Mouse (Mus musculus) stomach, postnatal 0 days (tissue): ENCODE results near the gene Hoxa10. TPM values are rescaled to one million over a fixed set of nuclear protein-coding genes. Genes with fewer than 3 reads are reported as not detected.

Experiments
- ATAC-seq: fragments of 200-750 bp; cut with Nextera tagmentation; 2 replicates; pipeline ENCODE4 v1.8.0; 2017; ENCODE audit not compliant: low FRiP score, low TSS enrichment
- DNase-seq: peaks from one replicate; pipeline ENCODE4 v3.0.0-alpha.2; 2016; ENCODE audit warnings: low spot score
- H3K27ac ChIP-seq: fragments of 300-500 bp; sonication (generic); replicated peaks from 2 replicates; pipeline ENCODE4 v1.5.1; 2014; ENCODE audit warnings: mild to moderate bottlenecking, control low read depth
- H3K27me3 ChIP-seq: fragments of 300-500 bp; sonication (generic); 2 replicates; pipeline ENCODE4 v1.6.1; 2014; ENCODE audit warnings: low read length; ENCODE audit not compliant: control insufficient read depth, insufficient read depth
- H3K36me3 ChIP-seq: fragments of 300-500 bp; sonication (generic); 2 replicates; pipeline ENCODE4 v1.6.1; 2014; ENCODE audit warnings: low read length, mixed read lengths; ENCODE audit not compliant: control insufficient read depth, insufficient read depth
- H3K4me1 ChIP-seq: fragments of 300-500 bp; sonication (generic); replicated peaks from 2 replicates; pipeline ENCODE4 v1.6.1; 2014; ENCODE audit warnings: antibody characterized with exemption; ENCODE audit not compliant: control insufficient read depth, insufficient read depth
- H3K4me2 ChIP-seq: fragments of 300-500 bp; sonication (generic); replicated peaks from 2 replicates; pipeline ENCODE4 v1.6.1; 2014; ENCODE audit warnings: low read depth, mild to moderate bottlenecking, control low read depth, moderate library complexity
- H3K4me3 ChIP-seq: fragments of 300-500 bp; sonication (generic); 2 replicates; pipeline ENCODE4 v1.5.1; 2014; ENCODE audit warnings: low read depth, low read length, control low read depth
- H3K9ac ChIP-seq: fragments of 300-500 bp; sonication (generic); 2 replicates; pipeline ENCODE4 v1.6.1; 2014; ENCODE audit warnings: mild to moderate bottlenecking, low read length, control low read depth, mixed read lengths
- H3K9me3 ChIP-seq: fragments of 300-500 bp; sonication (generic); 2 replicates; pipeline ENCODE4 v1.6.1; 2016; ENCODE audit warnings: low read length; ENCODE audit not compliant: control insufficient read depth
- CTCF ChIP-seq: IDR thresholded peaks from 2 replicates; pipeline ENCODE4 v1.5.1; 2016; ENCODE audit warnings: antibody characterized with exemption, low read depth, mild to moderate bottlenecking, moderate library complexity
- EP300 ChIP-seq: optimal IDR thresholded peaks from 2 replicates; pipeline ENCODE3; 2016; ENCODE audit warnings: antibody characterized with exemption
- WGBS: fragments of 180-500 bp; shearing (Covaris S2); extraction: QIAGEN DNeasy Blood & Tissue Kit; methylation state at CpG from one replicate; pipeline ENCODE4 v1.1.7; 2014; 5-methylcytosine and 5-hydroxymethylcytosine counted together
- polyA plus RNA-seq: library from polyadenylated mRNA; unstranded; fragments of >200 nt; fragmentation: Nextera tagmentation; extraction: Ambion mirVana; gene quantifications from 2 replicates; pipeline ENCODE4 v1.2.1, GENCODE M21; 2015

Gene Hoxa10
- polyA plus RNA-seq, 1 experiment from 2014 or later = not detected

GRCm38 (mm10) chr6:52215070-52215469 lies 25.6 kb downstream of the Hoxa10 start:
- Histone ChIP-seq H3K27ac (no peak overlapping the region), H3K4me3 (peak overlapping the region; percentile 1; the same call in 1 of the 2 replicates), H3K9me3 (no peaks in the 10 kb centered on the region), H3K4me1 (no peaks in the 10 kb centered on the region), H3K27me3 (peaks cover 23% of the 10 kb centered on the region; the same call in 1 of the 2 replicates), H3K36me3 (no peaks in the 10 kb centered on the region), H3K9ac (no peak overlapping the region), H3K4me2 (peak overlapping the region; percentile 53; the same call in 1 of the 2 replicates)
- DNase-seq (no peak), ATAC-seq (no peak)
- TF ChIP-seq CTCF (no peak), EP300 (no peak)
- 32% methylated on average over 3 of the region's 3 CpGs for WGBS

- H3K9ac ChIP-seq = no peak overlapping the region
- ATAC-seq (no peak), DNase-seq (no peak)
- no peak overlapping the region for H3K27ac ChIP-seq
- no peaks in the 10 kb centered on the region for H3K4me1 ChIP-seq
- H3K9me3 ChIP-seq = no peaks in the 10 kb centered on the region
- H3K4me3 ChIP-seq = no peak overlapping the region
- WGBS = 20% methylated on average over 5 of the region's 5 CpGs
- no peak overlapping the region; the same call in 1 of the 2 replicates for H3K4me2 ChIP-seq
- H3K27me3 ChIP-seq = peaks cover 20% of the 10 kb centered on the region; the same call in 1 of the 2 replicates
- no peak for TF ChIP-seq EP300
- TF ChIP-seq CTCF = no peak
- H3K36me3 ChIP-seq = no peaks in the 10 kb centered on the region
These were observed 26.4 kb downstream of the Hoxa10 start for GRCm38 (mm10) chr6:52214271-52214670.

GRCm38 (mm10) chr6:52213119-52213986 lies 27.3 kb downstream of the Hoxa10 start, which contains the start of the genes Hoxa3 and Gm28308:
Hoxa3 (minus strand) TSS chr6:52213336.
Gm28308 (minus strand) TSS chr6:52213339.
- H3K4me2 ChIP-seq = peak within 1 kb of the TSS; percentile 47
- 8% methylated on average over 38 of the region's 38 CpGs for WGBS
- H3K9ac ChIP-seq = peak within 1 kb of the TSS; percentile 69
- ATAC-seq (peak; percentile 46), DNase-seq (no peak)
- H3K27ac ChIP-seq = peak within 1 kb of the TSS; percentile 89
- no peaks in the 10 kb centered on the region for H3K36me3 ChIP-seq
- H3K9me3 ChIP-seq = no peaks in the 10 kb centered on the region
- no peaks in the 10 kb centered on the region for H3K4me1 ChIP-seq
- H3K4me3 ChIP-seq = peak within 1 kb of the TSS; percentile 55
- TF ChIP-seq CTCF = no peak
- no peak for TF ChIP-seq EP300
- peaks cover 22% of the 10 kb centered on the region; the same call in 1 of the 2 replicates for H3K27me3 ChIP-seq

DNA sequence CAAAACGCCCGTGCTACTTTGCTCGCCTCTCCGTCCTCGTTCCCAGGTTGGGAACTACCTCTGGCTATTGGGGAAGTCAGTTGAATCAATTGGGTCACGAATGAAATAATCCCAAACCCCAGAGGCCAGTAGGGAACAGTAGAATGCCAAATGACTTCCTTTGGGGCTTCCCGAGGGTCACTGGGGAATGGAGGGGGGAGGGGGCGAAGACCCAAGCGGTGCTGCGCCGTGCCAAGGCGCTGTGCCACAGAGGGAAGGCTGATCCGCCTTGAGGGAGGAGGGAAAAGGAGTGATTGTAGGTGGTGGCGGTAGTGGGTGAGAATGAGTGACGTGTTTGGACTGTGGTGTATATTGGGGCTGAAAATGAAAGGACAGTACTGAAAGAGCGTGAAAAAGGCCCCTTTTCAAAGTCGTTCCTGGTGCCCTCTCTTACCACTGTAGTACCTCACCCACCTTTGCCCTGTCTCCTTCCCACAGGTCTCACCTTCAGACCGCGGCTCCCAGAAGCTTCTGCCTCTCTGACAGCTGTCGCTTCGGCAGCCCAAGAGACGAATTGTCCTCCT lies 28.0 kb downstream of the Hoxa10 start:
- H3K4me1 ChIP-seq = no peaks in the 10 kb centered on the region
- peaks cover 23% of the 10 kb centered on the region; the same call in 1 of the 2 replicates for H3K27me3 ChIP-seq
- no peak for TF ChIP-seq EP300
- TF ChIP-seq CTCF = no peak
- no peaks in the 10 kb centered on the region for H3K9me3 ChIP-seq
- peak overlapping the region; percentile 89 for H3K27ac ChIP-seq
- H3K9ac ChIP-seq = peak overlapping the region; percentile 69
- DNase-seq (no peak), ATAC-seq (no peak)
- WGBS = 13% methylated on average over 21 of the region's 22 CpGs
- H3K4me2 ChIP-seq = peak overlapping the region; percentile 47
- peak overlapping the region; percentile 55 for H3K4me3 ChIP-seq
- no peaks in the 10 kb centered on the region for H3K36me3 ChIP-seq

GRCm38 (mm10) chr6:52211961-52212360 lies 28.7 kb downstream of the Hoxa10 start:
- peak overlapping the region; percentile 55 for H3K4me3 ChIP-seq
- TF ChIP-seq CTCF (no peak), EP300 (no peak)
- 10% methylated on average over 13 of the region's 13 CpGs for WGBS
- peak overlapping the region; percentile 69 for H3K9ac ChIP-seq
- ATAC-seq = no peak
- peak overlapping the region; percentile 47 for H3K4me2 ChIP-seq
- peak overlapping the region; percentile 89 for H3K27ac ChIP-seq
- H3K4me1 ChIP-seq = no peaks in the 10 kb centered on the region
- no peak for DNase-seq
- H3K9me3 ChIP-seq = no peaks in the 10 kb centered on the region
- H3K27me3 ChIP-seq = peaks cover 25% of the 10 kb centered on the region; the same call in 1 of the 2 replicates
- no peaks in the 10 kb centered on the region for H3K36me3 ChIP-seq
